Mouse (Mus musculus): ENCODE measurements around the gene Rxrb. TPM values are rescaled to one million over a fixed set of nuclear protein-coding genes. Genes with fewer than 3 reads are reported as not detected.

The Rxrb gene
- polyA plus RNA-seq (2012): 259 and 275 TPM in 2 replicates

DNA sequence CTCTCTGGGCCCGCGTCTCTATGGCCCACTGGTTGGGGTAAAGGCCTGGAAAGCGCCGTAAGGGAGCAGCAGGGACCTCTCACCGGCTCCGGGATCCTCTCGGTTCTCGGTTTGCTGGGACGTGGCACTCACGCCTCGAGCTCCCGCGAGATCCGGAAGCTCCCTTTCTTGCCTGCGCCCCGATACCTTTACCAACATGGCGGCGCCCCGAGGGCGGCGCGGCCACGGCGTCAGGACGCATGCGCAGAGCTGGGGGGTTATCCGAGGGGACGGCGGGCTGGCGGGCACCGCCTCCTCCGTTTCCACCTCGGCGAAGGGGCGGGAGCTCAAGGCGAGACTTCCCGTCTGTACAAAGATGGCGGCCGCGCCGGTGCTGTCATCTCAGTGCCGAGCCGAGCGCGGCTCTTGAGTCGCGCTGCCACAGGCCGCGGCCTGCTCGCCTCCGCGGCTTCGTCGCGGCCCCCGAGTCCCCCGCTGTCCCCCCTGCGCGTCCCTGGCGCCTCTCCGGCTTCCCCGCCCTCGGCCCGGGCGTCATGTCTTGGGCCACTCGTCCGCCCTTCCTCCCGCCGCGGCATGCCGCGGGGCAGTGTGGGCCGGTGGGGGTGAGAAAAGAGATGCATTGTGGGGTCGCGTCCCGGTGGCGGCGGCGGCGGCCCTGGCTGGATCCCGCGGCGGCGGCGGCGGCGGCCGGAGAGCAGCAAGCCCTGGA lies at the start of gene Rxrb, which contains the start of gene Slc39a7:
TSS of gene Rxrb (plus strand) at position 348 of the 709 bp plus-strand sequence.
TSS of gene Slc39a7 (minus strand) at position 218 of the 709 bp plus-strand sequence.

DNA sequence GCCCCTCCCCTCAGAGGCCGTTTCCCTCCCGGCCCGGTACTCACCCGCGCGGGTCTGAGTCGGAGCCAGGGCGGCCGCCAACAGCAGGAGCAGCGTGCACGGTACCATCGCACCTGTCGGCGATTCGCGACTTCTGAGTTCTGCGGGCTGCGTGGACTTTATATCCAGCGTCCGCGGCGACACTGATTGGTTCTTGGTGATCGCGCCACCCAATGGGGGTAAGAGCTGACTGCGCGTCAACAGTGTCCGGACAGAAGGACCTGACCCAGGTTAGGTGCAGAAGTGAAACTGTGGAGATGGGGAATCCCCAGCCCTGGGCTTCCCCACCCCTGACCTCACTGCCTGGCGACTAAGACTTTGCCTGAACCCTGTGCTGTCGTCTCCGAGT lies 31.5 kb upstream of the Rxrb start, which contains the start of gene H2-K1:
TSS of gene H2-K1 (minus strand) at position 198 of the 388 bp plus-strand sequence.

DNA sequence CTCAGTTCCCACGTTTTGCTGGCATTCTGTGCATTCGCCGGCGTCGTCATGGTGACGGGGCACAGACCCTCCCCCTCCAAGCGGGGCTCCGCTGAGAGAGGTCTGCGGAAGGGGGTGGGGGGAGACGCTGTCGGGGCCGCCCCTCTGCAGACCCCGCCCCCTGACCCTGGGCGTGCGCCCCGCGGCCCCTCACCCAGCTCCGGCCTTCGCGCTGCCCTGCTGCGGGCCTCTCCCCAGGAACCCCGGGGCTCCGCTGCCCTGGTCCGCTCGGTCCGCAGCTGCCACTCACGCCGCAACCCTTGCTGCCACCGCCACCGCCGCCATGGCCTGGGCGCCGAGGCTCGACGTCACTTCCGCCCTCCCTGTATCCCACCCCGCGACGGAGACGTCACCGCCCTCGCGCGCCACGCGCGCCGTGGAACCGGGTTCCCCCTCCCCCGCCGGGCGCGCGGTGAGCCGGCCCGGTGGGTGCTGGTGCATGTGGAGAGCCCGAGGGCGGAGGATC lies 7.2 kb upstream of the Rxrb start, which contains the start of gene Ring1:
TSS of gene Ring1 (minus strand) at position 364 of the 505 bp plus-strand sequence.

DNA sequence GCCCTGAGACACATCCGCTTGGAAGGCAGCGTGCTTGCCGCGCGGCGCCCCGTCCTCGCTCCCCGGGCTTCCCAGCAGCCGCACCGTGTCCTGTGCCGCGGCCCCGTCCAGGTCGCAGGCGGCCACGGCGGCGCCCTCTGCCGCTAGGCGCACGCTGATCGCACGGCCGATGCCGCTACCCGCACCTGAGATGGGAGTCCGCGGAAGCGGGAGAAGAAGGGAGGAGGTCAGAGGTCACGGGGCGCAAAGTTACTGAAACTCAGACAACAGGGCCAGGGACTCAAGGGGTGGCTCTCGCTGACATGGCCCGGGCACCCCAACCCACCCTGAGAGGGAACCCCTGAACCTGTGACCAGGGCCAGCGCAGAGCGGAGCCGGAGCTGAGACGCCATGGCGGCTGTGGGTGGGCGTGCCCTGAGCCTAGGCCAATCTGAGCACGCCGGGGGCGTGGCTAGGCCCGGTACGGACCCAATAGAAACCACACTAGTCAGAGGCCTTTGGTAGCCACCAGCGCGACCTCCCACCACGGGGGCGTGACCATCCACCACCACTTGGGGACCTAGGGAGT lies 3.9 kb upstream of the Rxrb start, which contains the start of gene H2-Ke6:
TSS of gene H2-Ke6 (minus strand) at position 405 of the 568 bp plus-strand sequence.

DNA sequence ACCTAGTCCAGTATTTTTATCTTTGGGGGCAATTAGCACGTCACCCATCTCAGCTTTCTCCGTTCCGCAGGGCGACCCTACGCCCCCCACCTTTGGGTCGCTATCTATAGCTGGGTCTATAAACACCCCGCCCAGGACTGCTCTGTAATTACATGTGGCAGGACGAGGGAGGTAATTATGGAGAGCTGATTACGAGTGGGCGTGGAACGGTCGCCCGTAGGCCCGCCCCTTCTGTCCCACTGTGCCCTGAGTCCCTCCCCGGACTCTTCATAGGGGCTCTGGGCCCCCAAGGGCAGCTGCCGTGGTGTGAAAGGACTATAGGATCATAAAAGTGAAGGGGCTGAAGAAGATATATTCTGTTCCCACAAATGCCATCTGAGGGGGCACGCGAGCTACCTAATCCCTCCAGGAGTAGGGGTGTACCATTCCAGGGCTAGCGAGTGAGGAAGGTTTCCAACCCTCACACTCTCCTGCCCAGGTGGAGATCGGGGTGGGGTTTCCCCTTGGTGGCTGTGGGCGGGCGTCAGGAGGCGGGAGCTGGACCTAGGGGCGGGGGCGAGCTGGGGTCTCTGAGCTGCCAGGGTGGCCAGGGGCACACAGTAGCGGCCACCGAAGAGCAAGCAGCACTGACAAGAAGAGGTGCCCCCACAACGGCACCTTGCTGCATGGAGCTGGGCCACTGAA lies 7.4 kb downstream of the Rxrb start, which contains the start of gene Col11a2:
TSS of gene Col11a2 (plus strand) at position 560 of the 684 bp plus-strand sequence.

Other genes with a start within 250 kb of the Rxrb start
- gene Angptl4, start 250.0 kb upstream of the Rxrb start, polyA plus RNA-seq (2012): 4.6 and 5.9 TPM in 2 replicates
- 2.8 and 2.9 TPM in 2 replicates for gene Kank3, start 221.3 kb upstream of the Rxrb start, polyA plus RNA-seq (2012)
- 7,027 and 8,316 TPM in 2 replicates for gene Rps28, start 207.2 kb upstream of the Rxrb start, polyA plus RNA-seq (2012)
- gene Ndufa7, start 207.2 kb upstream of the Rxrb start, polyA plus RNA-seq (2012): 544 and 641 TPM in 2 replicates
- gene Cd320, start 188.7 kb upstream of the Rxrb start, polyA plus RNA-seq (2012): 21.7 and 28.1 TPM in 2 replicates
- not detected in 2 replicates for gene Gm7029, start 158.0 kb upstream of the Rxrb start, polyA plus RNA-seq (2012)
- gene Kifc1, start 141.2 kb upstream of the Rxrb start, polyA plus RNA-seq (2012): 46.4 and 49.9 TPM in 2 replicates
- gene Platr17, start 126.7 kb upstream of the Rxrb start, polyA plus RNA-seq (2012): 0.67 and 1.0 TPM in 2 replicates
- gene Daxx, start 122.4 kb upstream of the Rxrb start, polyA plus RNA-seq (2012): 45.6 and 53.3 TPM in 2 replicates
- gene Tapbp, start 115.9 kb upstream of the Rxrb start, polyA plus RNA-seq (2012): 748 and 750 TPM in 2 replicates
- gene Zbtb22, start 115.9 kb upstream of the Rxrb start, polyA plus RNA-seq (2012): 54.2 and 58.7 TPM in 2 replicates
- 300 and 303 TPM in 2 replicates for gene Rgl2, start 102.3 kb upstream of the Rxrb start, polyA plus RNA-seq (2012)
- gene Pfdn6, start 91.5 kb upstream of the Rxrb start, polyA plus RNA-seq (2012): 332 and 390 TPM in 2 replicates
- 131 and 141 TPM in 2 replicates for gene Wdr46, start 91.2 kb upstream of the Rxrb start, polyA plus RNA-seq (2012)
- gene B3galt4, start 80.3 kb upstream of the Rxrb start, polyA plus RNA-seq (2012): 12.5 and 21.8 TPM in 2 replicates
- gene Vps52, start 76.0 kb upstream of the Rxrb start, polyA plus RNA-seq (2012): 45.7 and 47.0 TPM in 2 replicates
- 788 and 958 TPM in 2 replicates for gene Rps18, start 75.8 kb upstream of the Rxrb start, polyA plus RNA-seq (2012)
- 2,707 and 3,834 TPM in 2 replicates for gene H2-K1, start 31.5 kb upstream of the Rxrb start, polyA plus RNA-seq (2012)
- gene Ring1, start 7.1 kb upstream of the Rxrb start, polyA plus RNA-seq (2012): 50.5 and 69.1 TPM in 2 replicates
- gene H2-Ke6, start 3.8 kb upstream of the Rxrb start, polyA plus RNA-seq (2012): 73.4 and 93.4 TPM in 2 replicates
- gene Slc39a7, start 130 bp upstream of the Rxrb start, polyA plus RNA-seq (2012): 124 and 129 TPM in 2 replicates
- gene Col11a2, start 7.6 kb downstream of the Rxrb start, polyA plus RNA-seq (2012): 18.1 and 22.9 TPM in 2 replicates
- gene H2-Oa, start 60.5 kb downstream of the Rxrb start, polyA plus RNA-seq (2012): 18.9 and 21.5 TPM in 2 replicates
- gene H2-DMa, start 87.7 kb downstream of the Rxrb start, polyA plus RNA-seq (2012): 87.7 and 91.4 TPM in 2 replicates
- 509 and 540 TPM in 2 replicates for gene Brd2, start 90.8 kb downstream of the Rxrb start, polyA plus RNA-seq (2012)
- gene H2-DMb2, start 111.5 kb downstream of the Rxrb start, polyA plus RNA-seq (2012): 3.6 and 4.5 TPM in 2 replicates
- 42.5 and 51.0 TPM in 2 replicates for gene H2-DMb1, start 121.3 kb downstream of the Rxrb start, polyA plus RNA-seq (2012)
- 141 TPM in 2 replicates for gene Tap1, start 155.7 kb downstream of the Rxrb start, polyA plus RNA-seq (2012)
- gene Psmb9, start 156.0 kb downstream of the Rxrb start, polyA plus RNA-seq (2012): 78.2 and 85.0 TPM in 2 replicates
- gene Psmb8, start 165.9 kb downstream of the Rxrb start, polyA plus RNA-seq (2012): 393 and 403 TPM in 2 replicates
- 218 and 296 TPM in 2 replicates for gene Tap2, start 171.7 kb downstream of the Rxrb start, polyA plus RNA-seq (2012)
- 10.4 and 14.9 TPM in 2 replicates for gene H2-Ob, start 207.1 kb downstream of the Rxrb start, polyA plus RNA-seq (2012)
- gene H2-Ab1, start 225.9 kb downstream of the Rxrb start, polyA plus RNA-seq (2012): 360 and 375 TPM in 2 replicates